Mouse (Mus musculus) brain, embryonic 18.5 days (tissue): Measurements from ENCODE around the gene Vps72.
A peak's percentile ranks its signal among the peaks of the same experiment; 100 is the strongest.
"Not testable (repeated sequence)": the region's sequence is repeated elsewhere in the genome, so short reads cannot be mapped to it uniquely, and the experiment has no call there.

Experiments
- DNase-seq: peaks from one replicate; pipeline ENCODE4 v3.0.0-alpha.2; 2012; ENCODE audit warnings: low read depth, low spot score

Vps72 gene

DNA sequence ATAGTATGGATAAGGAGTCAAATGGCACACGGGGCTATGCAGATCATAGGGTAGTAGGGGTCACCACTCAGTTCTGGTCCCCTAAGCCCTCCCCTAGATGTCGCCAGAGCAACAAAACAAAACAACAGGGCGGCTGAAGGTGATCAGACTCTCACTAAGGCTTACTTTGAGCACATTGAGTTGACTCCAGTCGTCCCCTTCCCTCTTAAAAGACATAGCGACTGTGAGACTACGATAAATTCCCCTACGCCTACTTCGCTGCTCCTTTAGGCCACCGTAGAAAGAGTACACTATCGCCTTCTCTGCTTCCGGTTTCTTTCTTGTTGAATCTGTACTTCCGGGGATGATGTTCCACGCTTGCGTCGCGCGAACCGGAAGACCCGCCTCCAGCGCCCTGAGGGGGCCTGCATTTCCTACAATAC is 22.9 kb downstream of the Vps72 start, which contains the start of the genes Scnm1 and Lysmd1:
Gene Scnm1 (minus strand): TSS at position 332 of the 422 bp plus-strand sequence.
Gene Lysmd1 (plus strand): TSS at position 409 of the 422 bp plus-strand sequence.
- peak; percentile 93 for DNase-seq

DNA sequence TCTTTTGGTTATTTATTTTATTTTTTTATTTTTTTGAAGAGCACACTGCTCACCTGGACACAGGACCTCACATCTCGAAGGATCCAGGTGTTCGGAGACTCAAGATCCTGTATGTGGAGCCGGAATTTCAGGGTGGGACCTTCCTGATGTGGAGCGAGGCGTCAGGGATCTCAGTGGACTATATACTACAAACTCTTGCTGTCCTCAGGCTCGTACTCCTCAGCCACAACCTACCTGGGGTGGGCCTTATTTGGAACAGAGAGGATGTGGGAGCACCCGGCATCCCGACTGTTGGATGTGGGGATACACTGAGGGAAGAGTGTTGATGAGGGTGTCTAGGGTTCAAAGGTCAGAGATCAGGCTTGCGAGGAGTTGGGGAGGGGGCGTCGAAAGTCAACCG is 23.3 kb downstream of the Vps72 start:
- not testable (repeated sequence) for DNase-seq

DNA sequence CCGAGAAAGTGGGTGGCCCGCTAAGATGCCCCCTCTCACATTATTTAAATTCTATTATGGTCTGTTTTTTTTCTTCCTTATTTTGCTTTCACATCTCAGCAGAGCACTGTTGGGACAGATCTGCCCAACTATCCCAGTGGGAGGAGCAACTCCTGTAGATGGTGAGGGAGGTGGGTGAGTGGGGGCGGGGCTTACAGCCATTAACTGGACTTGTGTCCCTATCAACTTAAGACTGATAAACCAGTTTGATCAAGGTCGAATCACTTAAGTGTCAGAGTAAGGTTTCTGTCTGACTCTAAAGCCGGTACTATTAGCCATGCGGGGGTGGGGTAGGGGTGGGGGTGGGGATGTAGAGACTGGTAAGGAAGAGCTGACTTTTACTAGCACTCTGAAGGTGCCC is 24.2 kb downstream of the Vps72 start:
- no peak for DNase-seq

DNA sequence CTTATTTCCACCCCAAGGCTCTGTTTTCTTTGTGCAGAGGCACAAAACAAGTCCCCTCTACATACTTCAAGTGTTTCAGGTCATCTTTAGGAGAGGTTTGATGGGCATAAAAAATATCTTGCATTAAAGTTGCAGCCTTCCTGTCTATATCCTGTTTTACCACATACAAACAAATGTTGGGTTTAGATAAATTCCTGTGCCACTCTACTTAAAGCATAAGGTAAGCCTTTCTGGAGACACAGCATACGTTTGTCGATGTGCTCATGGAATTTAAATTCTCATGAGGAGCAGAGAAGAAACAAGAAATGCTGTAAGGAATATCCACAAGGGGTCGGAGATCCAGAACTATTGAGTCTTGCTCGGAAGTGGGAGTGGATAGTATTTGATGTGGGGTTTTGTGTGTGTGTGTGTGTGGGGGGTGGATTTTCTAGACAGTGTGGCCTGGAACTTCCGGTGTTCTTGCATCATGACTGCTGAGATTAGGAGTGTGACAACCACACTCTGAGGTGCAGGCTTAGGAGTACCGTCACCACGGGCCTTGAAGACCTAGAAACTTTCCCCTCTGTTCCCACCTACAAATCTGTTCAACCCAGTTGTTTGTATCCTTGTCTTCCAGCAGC is 24.7 kb downstream of the Vps72 start:
- DNase-seq = no peak

DNA sequence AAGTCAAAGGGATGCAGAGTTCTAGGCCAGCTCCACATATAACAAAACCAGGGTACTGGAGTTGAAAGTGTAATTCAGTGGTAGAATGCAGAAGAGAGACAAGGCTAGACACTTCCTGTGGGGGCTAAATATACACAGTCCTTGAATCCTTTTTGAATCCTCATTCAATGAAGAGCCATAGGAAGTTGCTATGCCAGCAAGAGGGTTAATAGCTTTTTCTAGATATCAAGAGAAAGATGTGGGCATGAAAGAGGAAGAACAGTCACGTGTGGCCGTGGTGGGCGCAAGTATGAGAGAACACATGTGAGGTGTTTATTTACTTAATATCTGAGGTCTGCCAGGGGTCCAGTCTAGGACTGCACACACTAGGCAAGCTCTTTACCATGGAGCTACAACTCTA is 25.5 kb downstream of the Vps72 start:
- no peak for DNase-seq

DNA sequence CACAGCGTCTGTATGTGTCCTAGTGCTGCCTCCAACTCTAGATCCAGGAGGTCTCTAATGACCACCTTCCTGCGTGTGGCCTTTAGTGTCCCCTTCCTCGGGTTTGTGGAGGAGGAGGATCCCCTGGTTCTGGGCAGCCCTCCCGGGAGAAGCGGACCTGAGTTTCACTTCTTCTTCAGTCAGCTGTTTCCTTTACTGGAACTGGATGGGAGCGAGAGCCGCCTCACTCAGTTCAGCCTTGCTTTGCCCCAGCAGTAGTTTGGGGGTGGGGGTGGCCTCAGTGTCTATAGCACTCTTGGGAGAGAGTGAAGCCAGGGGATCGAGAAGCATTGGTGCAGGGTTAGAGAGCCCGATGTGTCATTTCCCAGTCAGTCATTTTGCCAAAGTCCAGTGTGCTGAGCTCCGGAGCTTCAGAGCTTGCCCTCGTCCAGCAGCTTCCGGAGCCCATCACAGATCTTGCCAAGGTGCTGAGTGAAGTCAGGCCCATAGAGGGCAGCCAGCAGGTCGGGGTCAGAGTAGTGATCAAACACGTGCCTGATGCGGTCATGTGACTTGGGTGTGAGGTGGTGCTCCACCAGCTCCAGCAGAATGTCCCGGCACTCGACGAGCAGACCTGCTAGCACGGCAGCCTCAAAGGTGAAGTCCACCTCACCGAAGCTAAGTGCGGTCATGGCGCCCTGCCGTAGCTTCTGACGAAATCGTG is 28.9 kb downstream of the Vps72 start:
- no peak for DNase-seq

DNA sequence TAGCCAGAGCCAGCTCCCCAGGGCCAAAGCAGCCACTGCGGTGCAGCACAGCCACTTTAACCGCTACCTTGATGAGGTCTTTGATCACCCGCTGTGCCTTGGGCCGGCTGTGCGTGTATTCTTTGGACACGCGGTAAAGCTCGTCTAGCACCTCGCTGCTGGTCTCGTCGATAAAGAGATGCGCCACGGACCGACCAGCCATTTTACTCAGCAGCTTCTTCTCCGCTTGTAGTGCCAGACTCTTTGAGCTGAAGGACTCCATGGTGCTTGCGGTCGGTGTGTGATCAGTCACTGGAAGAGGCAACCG is 29.4 kb downstream of the Vps72 start:
- DNase-seq = no peak

DNA sequence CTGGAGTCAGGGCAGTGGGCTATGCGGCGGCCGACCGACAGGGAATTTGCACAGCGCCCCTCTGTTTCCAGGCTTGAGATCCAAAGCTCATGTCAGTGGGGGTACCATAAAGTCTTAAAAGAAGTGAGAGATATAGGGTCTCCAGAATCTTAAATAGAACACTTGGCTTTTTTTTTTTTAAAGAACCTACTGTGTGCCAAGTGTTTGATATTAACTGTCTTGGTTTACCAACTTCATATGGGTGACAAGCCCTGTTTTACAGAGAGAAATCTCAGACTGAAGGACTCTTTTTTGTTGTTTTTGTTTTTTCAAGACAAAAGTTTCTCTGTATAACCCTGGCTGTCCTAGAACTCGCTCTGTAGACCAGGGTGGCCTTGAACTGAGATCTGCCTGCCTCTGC is 30.0 kb downstream of the Vps72 start:
- no peak for DNase-seq

DNA sequence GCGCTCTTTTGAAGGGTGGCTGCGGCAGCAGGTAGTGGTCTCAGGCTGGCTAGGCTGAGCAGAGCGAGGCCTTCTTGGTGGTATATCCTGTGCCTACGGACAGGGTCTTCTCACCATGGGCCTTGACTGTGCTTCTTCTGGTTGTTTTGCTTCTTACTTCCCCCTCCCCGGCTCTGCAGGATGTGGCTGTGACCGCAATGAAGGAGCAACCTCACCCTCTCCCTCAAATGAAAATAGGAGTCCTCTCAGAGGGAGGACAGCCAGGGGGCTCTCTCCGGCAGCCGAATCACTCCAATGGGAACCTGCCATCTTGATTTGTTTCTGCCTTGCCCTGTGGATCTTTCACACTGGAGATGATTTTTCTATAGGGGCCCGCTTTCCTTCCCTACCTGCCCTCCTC is 30.7 kb downstream of the Vps72 start:
- DNase-seq = no peak

DNA sequence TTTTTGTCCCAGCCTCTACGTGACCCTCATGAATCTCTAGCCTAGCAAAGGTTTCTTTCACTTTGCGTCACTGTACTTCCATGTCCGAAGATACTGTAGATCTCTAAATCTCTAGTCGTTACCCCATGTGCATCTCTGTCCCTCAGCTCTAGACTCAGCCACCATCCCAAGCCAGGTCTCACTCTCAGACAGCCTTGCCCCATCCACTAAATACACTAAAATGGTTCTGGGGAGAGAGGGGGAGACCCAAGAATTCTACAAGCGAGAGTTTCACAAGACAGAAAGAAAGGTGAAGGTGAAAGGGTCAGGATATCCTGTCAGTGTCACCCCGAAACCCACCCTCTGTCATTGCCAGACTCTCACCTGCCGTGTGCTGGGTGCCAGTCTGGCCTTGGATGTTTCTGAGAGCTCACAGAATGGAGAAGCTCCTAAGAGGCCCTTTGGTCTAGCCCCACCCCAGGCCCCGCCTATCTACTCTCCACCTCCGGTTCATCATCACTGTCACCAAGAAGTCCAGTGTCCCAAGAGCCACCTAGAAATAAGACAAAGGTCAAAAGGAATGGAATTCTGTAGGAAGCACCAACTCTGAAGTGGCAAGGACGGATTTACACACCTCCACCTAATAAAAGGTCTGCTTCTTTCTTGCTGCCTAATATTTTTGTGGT is 31.3 kb downstream of the Vps72 start, which contains the start of gene Tnfaip8l2:
Gene Tnfaip8l2 (minus strand): TSS at position 409 of the 665 bp plus-strand sequence.
- DNase-seq = no peak

DNA sequence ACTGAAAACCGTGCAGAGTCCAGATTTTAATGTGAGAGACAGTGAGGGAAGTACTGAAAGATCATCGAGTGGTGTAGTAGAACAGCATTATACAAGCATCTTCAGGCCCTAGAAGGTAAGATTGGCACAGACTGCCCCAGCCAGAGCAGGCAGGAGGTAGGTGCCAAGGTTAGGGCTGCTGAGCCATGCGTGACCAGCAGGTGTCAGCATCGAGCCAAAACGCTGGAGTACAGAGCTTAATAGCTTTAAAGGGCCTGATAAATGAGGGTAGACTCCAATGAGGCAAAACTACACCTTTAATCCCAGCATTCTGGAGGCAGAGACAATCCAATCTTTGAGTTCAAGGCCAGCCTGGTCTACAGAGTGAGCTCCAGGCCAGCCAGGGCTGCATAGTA is 31.8 kb downstream of the Vps72 start:
- no peak for DNase-seq

DNA sequence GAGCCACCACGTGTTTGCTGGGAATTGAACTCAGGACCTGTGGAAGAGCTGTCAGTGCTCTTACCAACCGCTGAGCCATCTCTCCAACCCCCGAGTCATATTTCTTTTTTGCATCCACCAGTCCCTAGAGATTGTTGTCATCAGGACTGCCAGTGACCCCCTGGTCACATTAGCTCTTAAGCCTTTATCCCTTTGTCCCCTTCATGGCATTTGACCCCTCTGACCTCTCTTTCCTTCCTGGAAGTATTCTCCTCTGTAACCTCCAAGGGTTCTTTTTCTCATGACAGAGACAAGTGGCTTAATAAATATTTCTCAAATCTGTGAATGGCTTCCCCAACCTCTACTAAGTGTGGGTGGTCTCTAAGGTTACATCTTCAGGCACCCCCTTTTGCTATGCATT is 37.1 kb downstream of the Vps72 start:
- DNase-seq = no peak

DNA sequence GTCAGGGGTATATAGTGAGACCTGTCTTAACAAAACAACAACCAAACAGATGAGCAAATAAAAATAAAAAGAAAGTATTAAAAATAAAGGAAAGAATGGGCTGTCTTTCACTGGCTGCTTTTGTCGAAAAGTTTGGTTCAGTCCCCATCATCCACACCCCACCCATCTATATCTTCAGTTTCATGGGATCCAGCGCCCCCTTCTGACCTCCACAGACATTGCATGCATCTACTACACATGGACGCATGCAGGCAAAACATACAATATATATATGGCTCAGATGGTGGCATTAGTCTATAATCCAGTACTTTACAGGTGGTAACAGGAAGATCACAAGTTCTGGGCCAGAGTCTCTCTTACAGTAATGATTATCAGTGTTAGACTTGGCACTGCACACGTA is 43.1 kb downstream of the Vps72 start:
- DNase-seq = no peak

DNA sequence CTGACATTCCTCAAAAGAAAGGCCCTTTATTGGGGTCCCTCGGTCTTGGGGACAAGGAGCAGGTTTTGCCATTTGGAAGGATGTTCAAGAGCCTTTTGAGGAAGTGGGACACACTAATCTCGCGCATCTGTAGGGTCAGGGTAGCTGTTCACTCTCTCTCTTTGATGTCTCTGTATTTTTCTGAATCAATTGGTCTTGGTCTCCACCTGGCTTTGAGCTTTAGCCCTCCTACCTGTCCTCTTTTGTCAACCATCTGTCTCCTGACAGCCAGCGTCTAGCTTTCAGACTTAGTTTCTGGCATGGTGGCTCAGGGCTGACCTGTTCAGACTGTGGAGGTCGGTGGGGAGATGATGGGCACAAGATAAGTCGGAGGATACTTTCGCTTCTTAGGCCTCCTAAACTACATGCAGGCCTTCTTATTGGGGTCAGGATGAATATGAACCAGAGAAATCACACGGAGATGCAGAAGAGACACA is 48.7 kb downstream of the Vps72 start:
- no peak for DNase-seq

DNA sequence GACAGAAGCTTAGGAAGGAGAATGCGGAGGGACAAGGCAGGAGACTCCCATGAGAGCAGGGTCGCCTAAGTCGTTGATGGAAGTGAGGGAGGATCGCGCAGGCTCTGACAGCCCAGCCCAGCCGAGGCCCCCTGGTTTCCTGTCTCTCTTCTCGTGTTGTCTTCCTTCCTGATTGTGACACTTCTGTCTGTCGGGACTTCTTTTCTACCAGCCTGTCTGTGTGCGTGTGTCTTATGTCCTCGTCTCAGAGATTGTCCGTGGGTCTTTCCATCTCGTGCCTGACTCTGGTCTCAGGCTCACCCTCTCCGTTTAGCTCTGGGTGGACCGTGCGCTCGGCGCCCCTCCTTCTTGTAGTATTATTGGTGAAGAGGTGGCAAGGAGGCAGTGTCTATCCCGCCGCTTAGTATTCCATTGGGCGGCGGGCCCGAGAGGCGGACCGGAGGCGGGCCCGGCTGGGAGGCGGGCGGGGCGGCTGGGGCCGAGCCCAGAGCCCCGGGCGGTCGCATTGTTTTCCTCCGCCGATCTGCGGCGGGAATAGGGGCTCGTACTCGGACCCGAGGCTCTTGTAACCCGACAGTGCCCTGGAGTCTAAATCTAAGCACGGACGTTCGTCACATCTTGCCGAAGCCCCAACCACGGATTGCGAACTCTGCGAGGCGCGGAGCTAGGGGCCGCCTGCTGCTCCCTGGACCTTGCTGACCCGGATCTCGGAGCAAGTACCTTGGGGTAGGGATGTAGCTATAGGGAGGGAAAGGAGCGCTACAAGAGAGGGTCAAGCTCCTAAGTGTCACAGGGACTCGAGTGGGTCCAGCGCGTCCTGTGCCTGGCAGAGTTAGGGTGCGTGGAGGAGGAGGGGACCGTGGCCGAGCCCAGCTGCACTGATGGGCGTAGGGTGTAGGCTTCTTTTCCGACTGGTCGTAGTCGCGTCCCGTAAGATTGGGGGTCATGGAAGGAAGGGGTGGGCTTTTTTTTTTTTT is 49.5 kb downstream of the Vps72 start, which contains the start of gene Sema6c:
Gene Sema6c (plus strand): TSS at position 471 of the 977 bp plus-strand sequence.
- peak; percentile 84 for DNase-seq

DNA sequence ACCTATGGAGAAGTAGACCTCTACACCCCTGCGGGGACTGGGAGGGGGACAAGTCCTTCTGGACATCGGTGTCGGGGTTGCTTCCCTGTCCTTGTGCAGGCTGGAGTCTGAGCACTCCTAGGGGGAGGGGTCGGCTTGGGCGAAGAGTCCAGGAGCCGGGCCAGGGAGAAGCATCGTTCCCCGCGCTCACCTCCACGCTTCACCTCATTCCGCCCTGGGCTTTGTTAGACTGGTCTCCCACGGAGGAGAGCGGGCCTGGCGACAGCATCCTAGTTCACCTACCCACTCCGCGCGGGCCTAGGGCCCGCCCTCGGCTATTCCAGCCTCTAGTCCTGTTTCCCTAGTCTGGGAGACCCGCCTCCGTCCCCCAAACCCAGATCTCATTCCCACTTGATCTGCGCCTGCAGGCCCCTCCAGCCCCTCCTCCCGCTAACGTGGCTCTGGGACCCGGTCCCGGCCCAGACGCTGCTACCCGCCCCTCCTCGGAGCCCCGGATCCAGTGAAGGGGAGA is 50.3 kb downstream of the Vps72 start:
- DNase-seq = no peak

DNA sequence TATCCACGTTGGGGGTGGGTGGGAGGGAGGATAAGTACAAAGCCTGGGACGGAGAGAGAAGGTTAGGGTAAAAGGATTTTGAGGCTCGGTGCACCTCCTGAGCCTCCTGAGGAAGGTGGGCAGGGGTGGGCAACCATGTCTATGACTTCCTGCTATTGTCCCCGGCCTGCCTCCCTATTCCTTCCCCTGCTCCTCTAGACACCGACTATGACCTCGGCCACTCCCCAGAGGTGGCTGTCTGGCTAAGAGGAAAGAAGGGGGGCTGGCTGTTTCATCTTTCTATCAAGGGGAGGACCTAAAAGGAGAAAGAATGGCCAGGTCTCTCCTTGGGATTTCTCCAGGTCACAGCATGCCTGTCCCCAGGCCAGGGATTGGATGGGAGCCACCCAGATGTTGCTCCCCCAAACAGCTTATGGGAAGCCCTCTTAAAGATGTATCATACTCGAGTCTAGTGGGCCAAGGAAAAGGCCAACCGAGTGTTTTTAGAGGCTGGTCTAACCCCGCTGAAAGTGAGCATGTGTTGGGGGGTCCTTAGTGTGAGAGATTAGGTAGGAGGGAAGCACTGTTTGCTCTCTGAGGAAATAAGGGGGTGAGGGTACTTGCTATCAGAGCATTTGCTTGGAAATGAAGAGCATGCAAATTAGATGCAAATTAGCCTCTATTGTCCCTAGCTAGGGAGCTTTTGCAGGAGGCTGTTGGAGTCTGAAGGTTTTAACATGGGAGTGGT is 51.0 kb downstream of the Vps72 start:
- DNase-seq = no peak

DNA sequence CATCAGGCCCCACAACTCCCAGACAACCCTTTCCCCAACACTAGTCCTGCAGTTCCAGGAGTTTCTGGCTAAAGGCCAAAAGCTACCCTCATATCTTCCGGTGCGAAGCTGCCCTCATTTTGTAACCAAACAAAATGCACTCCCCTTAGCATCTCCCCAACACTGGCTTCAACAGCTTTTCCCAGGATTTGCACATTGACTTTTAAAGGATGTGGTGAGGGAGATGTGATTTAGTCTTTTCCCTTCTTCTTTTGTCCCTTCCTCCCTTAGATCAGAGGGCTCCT is 51.5 kb downstream of the Vps72 start:
- no peak for DNase-seq

DNA sequence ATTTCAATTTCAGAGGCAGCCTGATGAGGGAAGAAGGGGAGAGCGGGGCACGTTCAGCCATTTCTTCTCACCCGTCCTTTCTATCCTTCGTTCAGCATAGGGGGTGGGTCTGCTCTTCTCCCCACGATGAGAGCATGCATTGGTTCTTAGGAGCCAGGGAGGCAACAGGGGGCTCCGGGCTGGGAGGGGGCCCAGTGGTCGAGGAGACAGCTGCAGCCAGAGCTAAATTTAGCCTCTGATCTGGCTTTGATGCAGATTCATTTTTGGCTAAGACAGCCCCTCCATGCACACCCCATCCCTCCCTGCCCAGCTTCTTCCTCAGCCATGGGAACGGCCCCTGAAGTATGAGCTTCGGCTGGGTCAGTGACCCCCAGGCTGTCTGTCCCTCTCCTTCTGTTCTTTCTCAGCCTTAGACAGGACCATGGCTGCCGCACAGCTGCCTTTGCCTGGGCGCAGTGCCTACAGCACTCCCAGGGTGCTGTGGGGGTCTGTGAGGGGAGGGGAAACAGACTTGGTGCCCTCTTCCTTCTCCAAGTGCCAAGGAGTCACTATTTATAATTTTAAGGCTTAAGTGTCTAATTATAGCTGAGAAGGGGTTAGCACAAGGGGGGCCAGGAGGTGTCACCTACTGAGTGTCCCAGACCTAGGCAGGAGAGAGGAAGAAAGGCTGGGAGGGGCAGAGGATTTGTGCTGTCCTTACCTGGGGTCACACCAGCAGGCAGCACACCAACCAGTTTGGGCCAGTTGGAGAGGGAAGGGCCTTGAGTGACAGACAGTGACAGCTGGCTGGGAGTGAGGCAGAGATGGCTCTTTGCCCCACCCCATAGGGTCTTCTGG is 52.8 kb downstream of the Vps72 start:
- no peak for DNase-seq

DNA sequence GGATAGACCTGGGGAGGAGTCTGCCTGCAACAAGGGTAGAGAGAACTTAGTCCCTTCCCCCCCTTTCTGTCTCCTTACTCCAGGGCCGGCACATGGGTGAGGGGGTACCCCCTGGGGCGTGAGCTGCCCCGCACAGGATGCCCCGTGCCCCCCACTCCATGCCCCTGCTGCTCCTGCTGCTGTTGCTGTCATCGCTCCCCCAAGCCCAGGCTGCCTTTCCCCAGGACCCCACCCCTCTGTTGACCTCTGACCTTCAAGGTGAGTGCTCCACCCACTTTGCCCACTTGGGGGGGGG is 53.4 kb downstream of the Vps72 start:
- DNase-seq = no peak
